Mouse (Mus musculus) lung, postnatal 4 days (tissue): ENCODE measurements around the gene D10Wsu102e.
"Not testable (repeated sequence)": the region's sequence is repeated elsewhere in the genome, so short reads cannot be mapped to it uniquely, and the experiment has no call there.

ENCODE experiments used
- DNase-seq, 2 experiments: peaks; one replicate each; pipeline ENCODE4 v3.0.0; 2021

Gene D10Wsu102e

GRCm38 (mm10) chr10:83400896-83401295 is 40.9 kb downstream of the D10Wsu102e start:
- not testable (repeated sequence) for DNase-seq

GRCm38 (mm10) chr10:83405031-83405430 is 45.0 kb downstream of the D10Wsu102e start:
- no peak for DNase-seq

- DNase-seq, result no peak
Observed at GRCm38 (mm10) chr10:83405711-83406110, 45.7 kb downstream of the D10Wsu102e start.

- DNase-seq, result no peak
Observed at GRCm38 (mm10) chr10:83407141-83407540, 47.1 kb downstream of the D10Wsu102e start.

- not testable (repeated sequence) for DNase-seq
Observed at GRCm38 (mm10) chr10:83418466-83418865, 58.4 kb downstream of the D10Wsu102e start.

- DNase-seq, result no peak
Observed at GRCm38 (mm10) chr10:83448582-83448981, 88.6 kb downstream of the D10Wsu102e start.

- DNase-seq, result no peak
Observed at GRCm38 (mm10) chr10:83457531-83457930, 97.5 kb downstream of the D10Wsu102e start.

- DNase-seq, result no peak
Observed at GRCm38 (mm10) chr10:83475226-83475625, 115.2 kb downstream of the D10Wsu102e start.

- no peak for DNase-seq
Observed at GRCm38 (mm10) chr10:83477286-83477685, 117.3 kb downstream of the D10Wsu102e start.

- no peak for DNase-seq
Observed at GRCm38 (mm10) chr10:83490506-83490905, 130.5 kb downstream of the D10Wsu102e start.

- no peak for DNase-seq
Observed at GRCm38 (mm10) chr10:83497321-83497720, 137.3 kb downstream of the D10Wsu102e start.

- DNase-seq, result peak in 1 of 2 experiments; percentile 13
Observed at GRCm38 (mm10) chr10:83508962-83509660, 149.1 kb downstream of the D10Wsu102e start.

GRCm38 (mm10) chr10:83511304-83511703 is 151.3 kb downstream of the D10Wsu102e start:
- DNase-seq, result no peak

GRCm38 (mm10) chr10:83513736-83514135 is 153.7 kb downstream of the D10Wsu102e start:
- no peak for DNase-seq

GRCm38 (mm10) chr10:83520990-83521389 is 161.0 kb downstream of the D10Wsu102e start:
- no peak for DNase-seq

GRCm38 (mm10) chr10:83524238-83524637 is 164.2 kb downstream of the D10Wsu102e start:
- not testable (repeated sequence) for DNase-seq

GRCm38 (mm10) chr10:83530384-83530967 is 170.5 kb downstream of the D10Wsu102e start:
- DNase-seq, result no peak

GRCm38 (mm10) chr10:83533258-83533909 is 173.4 kb downstream of the D10Wsu102e start:
- DNase-seq, result peak; percentile 68 to 76

- peak; percentile 78 to 84 for DNase-seq
Observed at GRCm38 (mm10) chr10:83533910-83534283, 173.9 kb downstream of the D10Wsu102e start, which contains the start of gene Aldh1l2. Gene Aldh1l2, minus strand, starts transcription at chr10:83534140.

- DNase-seq, result no peak
Observed at GRCm38 (mm10) chr10:83536436-83536835, 176.4 kb downstream of the D10Wsu102e start.
